Mouse (Mus musculus): ENCODE measurements around the gene Cdk13. TPM values are rescaled to one million over a fixed set of nuclear protein-coding genes. Genes with fewer than 3 reads are reported as not detected.

Gene Cdk13
- polyA plus RNA-seq, 1 experiment = 69.2 TPM

- Histone ChIP-seq H3K27ac (ENCODE audit: insufficient read depth, low read length) (no peak overlapping the region), H3K36me3 (ENCODE audit: control insufficient read depth, insufficient read depth, low read length, poor library complexity, severe bottlenecking) (no peaks in the 10 kb centered on the region), H3K9me3 (replicated peaks; ENCODE audit: control insufficient read depth, insufficient read depth, low read length, poor library complexity, severe bottlenecking) (no peaks in the 10 kb centered on the region), H3K4me1 (ENCODE audit: control insufficient read depth, insufficient read depth, low read length) (peaks cover 3% of the 10 kb centered on the region), H3K4me3 (ENCODE audit: low read depth, low read length) (no peak overlapping the region), H3K9ac (ENCODE audit: low read depth, poor library complexity, severe bottlenecking) (no peak overlapping the region), H3K27me3 (ENCODE audit: control insufficient read depth, insufficient read depth, low read length, poor library complexity, severe bottlenecking) (no peaks in the 10 kb centered on the region)
- TF ChIP-seq CTCF (IDR thresholded peaks at IDR 0.05; ENCODE audit: low read depth, low read length) (peak; percentile 27), EP300 (IDR thresholded peaks at IDR 0.05; ENCODE audit: insufficient read depth, low read depth, low read length) (no peak)
Measured at GRCm38 (mm10) chr13:17837610-17838483, 33.0 kb upstream of the Cdk13 start.

DNA sequence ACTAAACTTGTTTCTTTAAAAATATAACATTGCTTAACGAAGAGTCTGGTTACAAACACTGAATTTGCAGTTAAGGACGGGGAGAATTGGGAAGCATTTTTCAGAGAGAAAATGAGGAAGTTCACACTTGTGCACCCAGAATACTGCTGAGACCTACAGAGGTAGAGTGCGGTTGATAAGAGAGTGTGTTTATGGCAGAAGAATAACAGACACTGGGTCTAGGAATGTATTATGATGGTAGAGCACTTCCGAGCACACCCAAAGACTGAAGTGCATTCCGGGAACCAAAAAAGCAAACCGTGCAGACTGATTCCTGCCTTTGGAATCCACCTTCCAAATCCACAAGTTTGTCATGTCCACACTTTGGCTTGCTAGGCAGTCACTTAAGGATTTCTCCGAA, 31.9 kb upstream of the Cdk13 start:
- H3K4me3 ChIP-seq (ENCODE audit: low read depth, low read length) = no peak overlapping the region
- peaks cover under 1% of the 10 kb centered on the region for H3K4me1 ChIP-seq (ENCODE audit: control insufficient read depth, insufficient read depth, low read length)
- H3K9me3 ChIP-seq (replicated peaks; ENCODE audit: control insufficient read depth, insufficient read depth, low read length, poor library complexity, severe bottlenecking) = no peaks in the 10 kb centered on the region
- H3K27ac ChIP-seq (ENCODE audit: insufficient read depth, low read length) = no peak overlapping the region
- TF ChIP-seq EP300 (IDR thresholded peaks at IDR 0.05; ENCODE audit: insufficient read depth, low read depth, low read length) (no peak), POLR2A (IDR thresholded peaks at IDR 0.05; ENCODE audit: insufficient read depth, low read length) (no peak), CTCF (IDR thresholded peaks at IDR 0.05; ENCODE audit: low read depth, low read length) (no peak)
- H3K27me3 ChIP-seq (ENCODE audit: control insufficient read depth, insufficient read depth, low read length, poor library complexity, severe bottlenecking) = no peaks in the 10 kb centered on the region
- H3K9ac ChIP-seq (ENCODE audit: low read depth, poor library complexity, severe bottlenecking) = no peak overlapping the region
- H3K36me3 ChIP-seq (ENCODE audit: control insufficient read depth, insufficient read depth, low read length, poor library complexity, severe bottlenecking) = no peaks in the 10 kb centered on the region

DNA sequence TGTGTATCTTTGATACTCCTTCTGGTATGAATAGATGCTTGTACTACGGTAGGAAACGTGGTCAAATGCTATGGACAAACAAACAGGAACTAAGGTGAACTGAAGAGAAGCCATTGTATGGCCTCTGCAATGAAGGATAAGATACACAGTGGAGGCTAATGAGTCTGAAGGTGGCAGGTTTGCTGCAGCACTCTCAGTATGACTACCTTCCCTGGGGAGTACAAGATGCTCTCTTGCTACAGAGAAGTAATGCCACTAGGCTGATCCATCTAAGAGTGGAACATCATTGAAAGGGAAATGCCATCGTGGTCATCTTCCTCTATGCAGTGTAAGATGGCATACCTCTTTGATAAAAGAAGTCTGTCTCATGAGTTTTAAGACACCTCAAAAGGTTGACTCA, 28.0 kb upstream of the Cdk13 start:
- no peak overlapping the region for H3K27ac ChIP-seq (ENCODE audit: insufficient read depth, low read length)
- no peaks in the 10 kb centered on the region for H3K4me1 ChIP-seq (ENCODE audit: control insufficient read depth, insufficient read depth, low read length)
- no peak overlapping the region for H3K4me3 ChIP-seq (ENCODE audit: low read depth, low read length)
- no peak overlapping the region for H3K9ac ChIP-seq (ENCODE audit: low read depth, poor library complexity, severe bottlenecking)
- H3K9me3 ChIP-seq (replicated peaks; ENCODE audit: control insufficient read depth, insufficient read depth, low read length, poor library complexity, severe bottlenecking) = no peaks in the 10 kb centered on the region
- no peaks in the 10 kb centered on the region for H3K36me3 ChIP-seq (ENCODE audit: control insufficient read depth, insufficient read depth, low read length, poor library complexity, severe bottlenecking)
- no peaks in the 10 kb centered on the region for H3K27me3 ChIP-seq (ENCODE audit: control insufficient read depth, insufficient read depth, low read length, poor library complexity, severe bottlenecking)
- TF ChIP-seq EP300 (IDR thresholded peaks at IDR 0.05; ENCODE audit: insufficient read depth, low read depth, low read length) (no peak), CTCF (IDR thresholded peaks at IDR 0.05; ENCODE audit: low read depth, low read length) (no peak), POLR2A (IDR thresholded peaks at IDR 0.05; ENCODE audit: insufficient read depth, low read length) (no peak)

DNA sequence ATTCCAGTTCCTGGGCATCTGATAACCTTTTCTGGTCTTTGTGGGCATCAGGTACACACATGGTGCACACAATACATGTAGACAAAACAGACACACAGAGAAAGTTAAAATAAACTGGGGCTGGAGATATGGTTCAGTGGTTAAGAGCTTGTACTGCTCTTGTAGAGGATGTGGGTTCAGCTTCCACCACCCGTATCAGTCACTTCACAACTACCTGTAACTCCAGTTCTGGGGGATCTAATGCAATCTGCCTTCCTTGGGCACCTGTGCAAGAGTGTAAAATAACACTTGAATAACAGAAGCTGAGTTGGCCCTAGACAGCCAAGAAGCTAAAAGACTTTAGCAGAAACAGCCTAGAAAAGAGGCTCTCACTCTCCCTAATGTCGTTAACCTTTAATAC, 12.3 kb upstream of the Cdk13 start:
- Histone ChIP-seq H3K27ac (ENCODE audit: insufficient read depth, low read length) (no peak overlapping the region), H3K4me3 (ENCODE audit: low read depth, low read length) (no peak overlapping the region), H3K9me3 (replicated peaks; ENCODE audit: control insufficient read depth, insufficient read depth, low read length, poor library complexity, severe bottlenecking) (0 out of 2 replicates have a peak, but pooled peaks cover 3% of the 10 kb centered on the region), H3K36me3 (ENCODE audit: control insufficient read depth, insufficient read depth, low read length, poor library complexity, severe bottlenecking) (no peaks in the 10 kb centered on the region), H3K27me3 (ENCODE audit: control insufficient read depth, insufficient read depth, low read length, poor library complexity, severe bottlenecking) (no peaks in the 10 kb centered on the region), H3K4me1 (ENCODE audit: control insufficient read depth, insufficient read depth, low read length) (no peaks in the 10 kb centered on the region), H3K9ac (ENCODE audit: low read depth, poor library complexity, severe bottlenecking) (no peak overlapping the region)
- TF ChIP-seq EP300 (IDR thresholded peaks at IDR 0.05; ENCODE audit: insufficient read depth, low read depth, low read length) (no peak), POLR2A (IDR thresholded peaks at IDR 0.05; ENCODE audit: insufficient read depth, low read length) (no peak), CTCF (IDR thresholded peaks at IDR 0.05; ENCODE audit: low read depth, low read length) (no peak)

- Histone ChIP-seq H3K9ac (ENCODE audit: low read depth, poor library complexity, severe bottlenecking) (peak overlapping the region; percentile 98), H3K4me3 (ENCODE audit: low read depth, low read length) (peak overlapping the region; percentile 96), H3K9me3 (replicated peaks; ENCODE audit: control insufficient read depth, insufficient read depth, low read length, poor library complexity, severe bottlenecking) (no peaks in the 10 kb centered on the region), H3K36me3 (ENCODE audit: control insufficient read depth, insufficient read depth, low read length, poor library complexity, severe bottlenecking) (no peaks in the 10 kb centered on the region; the same call in 1 of the 2 replicates), H3K27me3 (ENCODE audit: control insufficient read depth, insufficient read depth, low read length, poor library complexity, severe bottlenecking) (no peaks in the 10 kb centered on the region), H3K27ac (ENCODE audit: insufficient read depth, low read length) (peak overlapping the region; percentile 66), H3K4me1 (ENCODE audit: control insufficient read depth, insufficient read depth, low read length) (no peaks in the 10 kb centered on the region)
- no peak for TF ChIP-seq POLR2A (IDR thresholded peaks at IDR 0.05; ENCODE audit: insufficient read depth, low read length)
Measured at GRCm38 (mm10) chr13:17805614-17805975, 698 bp upstream of the Cdk13 start.

GRCm38 (mm10) chr13:17804058-17804841, 647 bp downstream of the Cdk13 start:
- Histone ChIP-seq H3K9me3 (replicated peaks; ENCODE audit: control insufficient read depth, insufficient read depth, low read length, poor library complexity, severe bottlenecking) (no peaks in the 10 kb centered on the region), H3K4me1 (ENCODE audit: control insufficient read depth, insufficient read depth, low read length) (no peaks in the 10 kb centered on the region), H3K36me3 (ENCODE audit: control insufficient read depth, insufficient read depth, low read length, poor library complexity, severe bottlenecking) (no peaks in the 10 kb centered on the region; the same call in none of the 2 replicates), H3K4me3 (ENCODE audit: low read depth, low read length) (peak overlapping the region; percentile 86), H3K27me3 (ENCODE audit: control insufficient read depth, insufficient read depth, low read length, poor library complexity, severe bottlenecking) (no peaks in the 10 kb centered on the region), H3K9ac (ENCODE audit: low read depth, poor library complexity, severe bottlenecking) (peak overlapping the region; percentile 98), H3K27ac (ENCODE audit: insufficient read depth, low read length) (peak overlapping the region; percentile 80)
- TF ChIP-seq POLR2A (IDR thresholded peaks at IDR 0.05; ENCODE audit: insufficient read depth, low read length) = no peak
- no peak for TF ChIP-seq EP300 (IDR thresholded peaks at IDR 0.05; ENCODE audit: insufficient read depth, low read depth, low read length)
- no peak for TF ChIP-seq CTCF (IDR thresholded peaks at IDR 0.05; ENCODE audit: low read depth, low read length)
